19 mouse cellular contexts compared by ENCODE assay signal in genomic region chr8:45950622-45951021, GRCm38 (mm10). TPM values are rescaled to one million over a fixed set of nuclear protein-coding genes. Genes with fewer than 3 reads are reported as not detected.
"Had no signal": no experiment of that assay in that cellular context is flagged by ENCODE, and none has a peak within 500 bp of the region (broad histone marks: within the 10 kb centered on the region; RNA-seq: fewer than 3 reads in every experiment).

No protein-coding gene starts in this region.

- ATAC-seq: hindbrain, embryonic 16.5 days; inflammation-experienced regulatory T-cells, adult 6 months; intestine, embryonic 15.5 days; intestine, postnatal 0 days; liver, embryonic 12.5 days had no signal

- DNase-seq: gastrocnemius, adult 2 months; gastrocnemius, postnatal 10 days; gastrocnemius, postnatal 25 days; heart, adult 2 months; heart, postnatal 4 days; kidney, adult 18-20 months; kidney, adult 8-10 months; kidney, postnatal 10 days; kidney, postnatal 25 days; kidney, postnatal 4 days; liver had no signal

RNA-seq across cellular contexts. Expression of gene Ccdc110, which starts 16.2 kb away (rescaled TPM):
- total RNA-seq: gastrocnemius, adult 2 months; gastrocnemius, postnatal 10 days; gastrocnemius, postnatal 25 days; gastrocnemius, postnatal 4 days; granulocyte monocyte progenitor cell, adult 5-6 weeks; heart, adult 2 months; heart, postnatal 25 days; heart, postnatal 4 days had no signal

RNA-seq across cellular contexts. Expression of gene Lrp2bp, which starts 48.5 kb away (rescaled TPM):
- total RNA-seq: granulocyte monocyte progenitor cell, adult 5-6 weeks had no signal

RNA-seq across cellular contexts. Expression of gene Ankrd37, which starts 54.9 kb away (rescaled TPM):
- total RNA-seq: granulocyte monocyte progenitor cell, adult 5-6 weeks had no signal
